Mouse (Mus musculus): ENCODE results near the gene Top3b. TPM values are rescaled to one million over a fixed set of nuclear protein-coding genes. Genes with fewer than 3 reads are reported as not detected.

The Top3b gene
- polyA plus RNA-seq, 2 experiments = 22.5 to 25.4 TPM

- no peak for TF ChIP-seq EP300 (IDR thresholded peaks at IDR 0.05; ENCODE audit: low read depth)
- TF ChIP-seq CTCF (IDR thresholded peaks at IDR 0.05; ENCODE audit: low read depth) = no peak
- Histone ChIP-seq H3K27ac (no peak overlapping the region), H3K27me3 (ENCODE audit: control insufficient read depth, insufficient read depth, low read length) (no peaks in the 10 kb centered on the region), H3K4me3 (ENCODE audit: insufficient read depth in 1 of 2, low read depth in 2 of 2, low read length in 2 of 2) (no peak overlapping the region), H3K9me3 (ENCODE audit: control insufficient read depth, low read length) (no peaks in the 10 kb centered on the region), H3K4me2 (ENCODE audit: low read depth) (no peak overlapping the region), H3K9ac (replicated peaks) (no peak overlapping the region), H3K4me1 (replicated peaks; ENCODE audit: control insufficient read depth in 2 of 2, insufficient read depth in 2 of 2, low read length in 1 of 2) (no peaks in the 10 kb centered on the region), H3K36me3 (replicated peaks; ENCODE audit: control insufficient read depth, insufficient read depth, low read depth) (no peaks in the 10 kb centered on the region)
- DNase-seq (ENCODE audit: low read depth in 3 of 3, low spot score in 3 of 3) (no peak), ATAC-seq (ENCODE audit: insufficient read depth) (no peak)
- 51% methylated on average over 13 of the region's 13 CpGs for WGBS (ENCODE audit: insufficient replicate concordance)
Measured at GRCm38 (mm10) chr16:16856731-16857476, 13.6 kb upstream of the Top3b start.

DNA sequence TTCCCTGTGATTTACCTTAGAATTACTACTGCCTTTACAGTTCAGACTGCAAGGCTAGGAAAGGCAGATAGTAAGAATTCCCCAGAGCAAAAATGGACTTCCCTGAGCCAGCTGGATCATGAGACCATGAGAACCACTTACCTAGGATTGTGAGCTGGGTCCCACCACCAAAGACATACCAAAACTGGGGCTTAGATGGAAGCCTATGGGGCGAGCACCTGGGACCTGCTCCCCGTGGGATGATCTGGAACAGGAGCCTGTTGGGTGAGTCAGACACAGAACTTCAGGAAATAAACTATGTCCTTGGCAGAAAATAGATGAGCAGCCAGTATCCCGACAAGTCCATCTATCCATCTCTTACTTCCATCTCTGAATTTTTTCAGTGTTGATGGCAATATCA, 8.2 kb upstream of the Top3b start:
- Histone ChIP-seq H3K27me3 (ENCODE audit: control insufficient read depth, insufficient read depth, low read length) (no peaks in the 10 kb centered on the region), H3K36me3 (replicated peaks; ENCODE audit: control insufficient read depth, insufficient read depth, low read depth) (no peaks in the 10 kb centered on the region), H3K27ac (no peak overlapping the region), H3K9ac (replicated peaks) (no peak overlapping the region), H3K4me1 (replicated peaks; ENCODE audit: control insufficient read depth in 2 of 2, insufficient read depth in 2 of 2, low read length in 1 of 2) (no peaks in the 10 kb centered on the region), H3K4me3 (ENCODE audit: insufficient read depth in 1 of 2, low read depth in 2 of 2, low read length in 2 of 2) (no peak overlapping the region), H3K4me2 (ENCODE audit: low read depth) (no peak overlapping the region), H3K9me3 (ENCODE audit: control insufficient read depth, low read length) (no peaks in the 10 kb centered on the region)
- ATAC-seq (ENCODE audit: insufficient read depth) = no peak
- DNase-seq (ENCODE audit: low read depth in 3 of 3, low spot score in 3 of 3) = no peak
- 53% methylated on average over 3 of the region's 3 CpGs for WGBS (ENCODE audit: insufficient replicate concordance)
- TF ChIP-seq CTCF (IDR thresholded peaks at IDR 0.05; ENCODE audit: low read depth) (no peak), EP300 (IDR thresholded peaks at IDR 0.05; ENCODE audit: low read depth) (no peak)

GRCm38 (mm10) chr16:16863978-16864377, 6.6 kb upstream of the Top3b start, which contains the start of gene Igll1:
Igll1 (minus strand) TSS chr16:16863985.
- H3K4me2 ChIP-seq (ENCODE audit: low read depth) = no peak within 1 kb of the TSS
- no peaks in the 10 kb centered on the region for H3K4me1 ChIP-seq (replicated peaks; ENCODE audit: control insufficient read depth in 2 of 2, insufficient read depth in 2 of 2, low read length in 1 of 2)
- no peak within 1 kb of the TSS for H3K27ac ChIP-seq
- no peak within 1 kb of the TSS for H3K4me3 ChIP-seq (ENCODE audit: insufficient read depth in 1 of 2, low read depth in 2 of 2, low read length in 2 of 2)
- ATAC-seq (ENCODE audit: insufficient read depth) (no peak), DNase-seq (ENCODE audit: low read depth in 3 of 3, low spot score in 3 of 3) (no peak)
- H3K27me3 ChIP-seq (ENCODE audit: control insufficient read depth, insufficient read depth, low read length) = no peaks in the 10 kb centered on the region
- H3K9ac ChIP-seq (replicated peaks) = no peak within 1 kb of the TSS
- WGBS (ENCODE audit: insufficient replicate concordance) = 58% methylated on average over 2 of the region's 2 CpGs
- no peaks in the 10 kb centered on the region for H3K9me3 ChIP-seq (ENCODE audit: control insufficient read depth, low read length)
- no peaks in the 10 kb centered on the region for H3K36me3 ChIP-seq (replicated peaks; ENCODE audit: control insufficient read depth, insufficient read depth, low read depth)
- TF ChIP-seq EP300 (IDR thresholded peaks at IDR 0.05; ENCODE audit: low read depth) = no peak
- no peak for TF ChIP-seq CTCF (IDR thresholded peaks at IDR 0.05; ENCODE audit: low read depth)

- no peaks in the 10 kb centered on the region for H3K9me3 ChIP-seq (ENCODE audit: control insufficient read depth, low read length)
- no peaks in the 10 kb centered on the region for H3K36me3 ChIP-seq (replicated peaks; ENCODE audit: control insufficient read depth, insufficient read depth, low read depth)
- H3K4me1 ChIP-seq (replicated peaks; ENCODE audit: control insufficient read depth in 2 of 2, insufficient read depth in 2 of 2, low read length in 1 of 2) = peaks cover 0 to 3% of the 10 kb centered on the region in 2 experiments; a peak in 1 of 4 replicates
- TF ChIP-seq CTCF (IDR thresholded peaks at IDR 0.05; ENCODE audit: low read depth) (no peak), EP300 (IDR thresholded peaks at IDR 0.05; ENCODE audit: low read depth) (0 out of 2 replicates have a peak, but pooled peaks have one; percentile 15)
- ATAC-seq (ENCODE audit: insufficient read depth) (no peak), DNase-seq (ENCODE audit: low read depth in 3 of 3, low spot score in 3 of 3) (no peak)
- H3K9ac ChIP-seq (replicated peaks) = no peak overlapping the region
- H3K27me3 ChIP-seq (ENCODE audit: control insufficient read depth, insufficient read depth, low read length) = no peaks in the 10 kb centered on the region
- no peak overlapping the region for H3K4me3 ChIP-seq (ENCODE audit: insufficient read depth in 1 of 2, low read depth in 2 of 2, low read length in 2 of 2)
- no peak overlapping the region for H3K27ac ChIP-seq
- H3K4me2 ChIP-seq (ENCODE audit: low read depth) = no peak overlapping the region
Measured at GRCm38 (mm10) chr16:16865217-16865616, 5.3 kb upstream of the Top3b start.

DNA sequence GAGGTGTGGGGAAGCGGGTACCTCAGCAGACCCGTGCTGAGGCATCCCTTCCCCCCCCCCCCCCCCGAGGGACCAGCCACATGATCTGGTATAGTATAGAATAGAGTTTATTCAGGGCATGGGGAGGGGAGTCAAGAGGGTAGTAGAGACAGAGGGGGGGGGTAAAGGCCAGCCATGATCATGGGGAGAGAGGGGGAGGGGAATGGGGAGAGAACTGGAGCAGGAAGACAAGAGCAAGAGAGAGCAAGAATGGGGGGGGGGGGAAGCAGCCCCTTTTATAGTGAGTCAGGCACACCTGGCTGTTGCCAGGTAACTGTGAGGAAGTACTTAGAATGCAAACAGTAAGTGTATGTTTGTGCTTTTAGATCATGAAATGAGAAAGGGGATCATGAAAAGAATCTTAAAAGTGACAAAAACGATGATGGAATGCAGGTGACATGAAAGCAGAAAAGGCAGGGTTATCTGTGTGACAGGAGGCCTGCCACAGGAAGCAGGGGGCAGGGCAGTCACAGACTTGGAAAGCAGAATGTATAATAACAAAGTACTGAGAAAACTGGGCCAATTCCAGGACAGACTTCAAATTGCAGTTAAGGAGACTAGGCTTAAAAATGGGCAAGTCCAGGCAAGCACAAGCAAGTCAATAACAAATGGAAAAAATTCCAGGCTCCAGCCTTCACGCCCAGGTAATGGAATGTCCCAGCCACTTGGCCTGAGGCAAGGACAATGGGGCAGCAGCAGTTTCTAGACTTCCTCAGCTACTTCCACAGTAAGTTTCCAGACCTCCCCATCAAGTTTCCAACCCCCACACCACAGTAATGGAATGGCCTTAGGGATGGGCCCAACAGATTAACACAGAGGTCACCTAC, 4.6 kb upstream of the Top3b start:
- Histone ChIP-seq H3K27me3 (ENCODE audit: control insufficient read depth, insufficient read depth, low read length) (no peaks in the 10 kb centered on the region), H3K4me3 (ENCODE audit: insufficient read depth in 1 of 2, low read depth in 2 of 2, low read length in 2 of 2) (no peak overlapping the region), H3K4me2 (ENCODE audit: low read depth) (no peak overlapping the region), H3K27ac (no peak overlapping the region), H3K9ac (replicated peaks) (no peak overlapping the region), H3K4me1 (replicated peaks; ENCODE audit: control insufficient read depth in 2 of 2, insufficient read depth in 2 of 2, low read length in 1 of 2) (peaks cover 0 to 3% of the 10 kb centered on the region in 2 experiments; a peak in 1 of 4 replicates), H3K9me3 (ENCODE audit: control insufficient read depth, low read length) (no peaks in the 10 kb centered on the region), H3K36me3 (replicated peaks; ENCODE audit: control insufficient read depth, insufficient read depth, low read depth) (no peaks in the 10 kb centered on the region)
- 21% methylated on average over 4 of the region's 5 CpGs for WGBS (ENCODE audit: insufficient replicate concordance)
- ATAC-seq (ENCODE audit: insufficient read depth) (no peak), DNase-seq (ENCODE audit: low read depth in 3 of 3, low spot score in 3 of 3) (no peak)
- TF ChIP-seq EP300 (IDR thresholded peaks at IDR 0.05; ENCODE audit: low read depth) (no peak), CTCF (IDR thresholded peaks at IDR 0.05; ENCODE audit: low read depth) (no peak)

Data from liver, embryonic 14.5 days (tissue).